Mouse (Mus musculus) adipocyte (in vitro differentiated cells): ENCODE data around the gene Dctn3.
"Not testable (repeated sequence)": the region's sequence is repeated elsewhere in the genome, so short reads cannot be mapped to it uniquely, and the experiment has no call there.

Experiments
- DNase-seq: peaks from one replicate; pipeline ENCODE4 v3.0.0-alpha.2; 2016; ENCODE audit warnings: low spot score

Dctn3 gene

DNA sequence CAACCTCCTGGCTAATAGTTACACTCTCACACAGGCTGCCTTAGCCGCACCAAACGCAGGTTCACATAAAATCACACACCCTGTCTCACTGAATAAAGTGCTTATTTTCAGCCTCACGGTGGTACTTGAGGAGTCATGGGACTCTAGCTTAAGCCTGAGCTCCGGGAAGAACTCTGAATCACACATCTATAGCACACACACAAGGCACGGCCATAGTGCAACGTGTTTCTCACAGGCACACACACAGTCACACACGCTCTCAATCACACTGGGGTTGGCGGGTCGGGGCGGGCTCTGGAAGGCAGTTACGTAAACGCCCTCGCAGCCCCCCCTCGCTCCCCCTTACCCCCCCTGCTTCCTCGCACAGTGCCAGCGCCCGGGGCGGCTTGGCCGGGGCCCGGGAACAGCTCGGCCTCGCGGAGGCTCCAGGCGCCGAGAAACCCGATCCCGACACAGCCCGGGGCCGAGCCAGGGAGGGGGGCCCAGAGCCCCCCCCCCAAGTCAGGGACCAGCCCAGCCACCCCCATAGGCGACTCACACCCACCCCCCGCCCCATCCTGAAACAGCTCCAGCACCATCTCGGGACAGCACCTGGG is 24.5 kb downstream of the Dctn3 start:
- DNase-seq: not testable (repeated sequence)

DNA sequence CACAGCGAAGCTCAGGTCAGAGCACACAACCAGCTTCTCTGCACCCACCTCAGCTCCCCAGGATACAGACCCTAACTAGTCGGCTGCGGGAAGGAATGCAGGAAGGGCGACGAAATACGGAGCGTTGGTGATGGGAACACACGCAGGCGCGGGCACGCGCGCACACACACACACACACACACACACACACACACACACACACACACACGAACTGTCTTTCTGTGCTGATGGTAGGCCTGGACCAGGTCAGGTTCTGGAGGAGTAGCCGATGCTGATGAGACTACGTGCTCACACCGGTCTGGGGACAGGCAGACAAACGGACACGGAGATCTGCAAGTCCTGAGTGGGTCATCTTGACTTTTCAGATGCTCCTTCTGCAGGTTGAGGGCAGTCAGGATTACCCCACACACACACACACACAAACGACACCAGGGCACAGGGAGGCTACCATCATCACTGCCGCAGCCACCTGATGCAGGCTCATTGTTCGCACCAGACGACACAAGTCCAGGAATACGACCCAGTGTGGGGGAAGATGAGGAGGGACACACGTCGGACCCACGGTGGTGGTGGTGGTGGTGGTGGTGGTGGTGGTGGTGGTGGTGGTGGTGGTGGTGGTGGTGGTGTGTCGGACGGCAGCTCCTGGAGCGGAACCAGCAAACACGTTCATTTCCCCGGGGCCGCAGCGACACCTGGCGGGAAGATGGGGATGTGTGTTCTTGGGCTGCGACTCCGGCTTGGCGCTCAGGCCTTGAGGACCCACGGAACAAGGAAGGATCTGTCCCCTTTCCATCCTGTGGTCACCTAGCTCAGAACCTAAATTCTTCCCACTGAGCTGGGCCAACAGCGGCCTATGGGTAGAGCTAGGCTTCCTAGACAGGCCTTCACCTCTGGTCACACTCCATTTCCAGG is 25.8 kb downstream of the Dctn3 start, which contains the start of gene Cntfr:
TSS of gene Cntfr (minus strand) at position 160 of the 912 bp plus-strand sequence.
- DNase-seq: not testable (repeated sequence)

DNA sequence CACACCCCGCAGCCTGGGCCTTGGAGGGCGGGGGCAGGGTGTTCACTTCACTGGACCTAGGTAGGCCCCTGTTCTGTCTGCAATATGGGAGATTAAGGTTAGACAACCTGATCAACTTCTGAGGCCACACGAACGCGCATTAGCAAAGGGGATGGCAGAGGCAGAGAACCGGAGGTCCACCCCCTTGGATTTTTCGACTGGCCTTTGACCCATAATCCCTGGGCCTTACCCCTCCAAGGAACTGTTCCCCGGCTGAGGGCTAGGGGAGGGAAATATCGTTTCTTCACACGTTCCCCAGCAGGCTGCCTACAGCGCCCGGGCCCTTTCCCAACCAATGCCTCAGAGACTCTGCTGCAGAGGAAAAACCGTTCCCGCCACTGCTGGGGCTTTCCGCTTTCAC is 26.5 kb downstream of the Dctn3 start:
- not testable (repeated sequence) for DNase-seq

DNA sequence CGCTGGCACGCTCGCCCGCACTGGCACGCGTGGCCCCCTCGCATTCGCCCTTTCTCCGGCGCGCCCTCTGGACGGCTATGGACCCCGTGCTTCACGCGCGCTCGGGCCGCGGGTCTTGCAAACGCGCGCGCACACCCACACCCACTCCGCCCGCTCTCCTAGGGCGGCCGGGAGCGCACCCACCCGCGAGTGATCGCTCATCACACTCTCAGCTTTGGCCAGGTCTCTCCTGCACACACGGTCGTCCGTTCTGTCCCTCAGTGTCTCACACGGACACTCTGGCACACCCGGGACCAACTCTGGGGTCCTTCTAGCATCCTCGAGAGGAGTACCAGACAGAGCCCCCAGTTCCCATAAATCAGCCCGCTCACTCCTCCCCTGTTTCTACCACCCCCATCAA is 27.2 kb downstream of the Dctn3 start:
- DNase-seq: not testable (repeated sequence)

DNA sequence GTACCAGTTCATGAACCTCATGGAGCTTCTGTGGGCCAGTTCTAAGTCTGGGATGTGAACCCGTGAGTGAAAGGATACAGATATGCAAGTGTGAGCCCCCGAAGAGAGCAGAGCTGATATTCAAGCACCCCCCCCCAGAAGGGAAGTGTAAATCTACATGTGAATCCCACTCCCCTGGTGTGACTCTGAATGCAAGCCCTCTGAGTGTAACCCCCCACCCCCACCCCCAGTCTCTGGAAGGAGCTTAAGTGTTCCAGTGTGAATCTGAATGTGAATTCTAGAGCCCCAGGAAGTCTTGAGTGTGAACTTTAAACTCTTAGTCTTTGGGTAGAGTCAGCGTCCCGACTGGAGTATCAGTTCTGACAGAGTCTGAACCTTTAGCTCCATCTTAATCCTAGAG is 29.5 kb downstream of the Dctn3 start:
- DNase-seq: not testable (repeated sequence)

DNA sequence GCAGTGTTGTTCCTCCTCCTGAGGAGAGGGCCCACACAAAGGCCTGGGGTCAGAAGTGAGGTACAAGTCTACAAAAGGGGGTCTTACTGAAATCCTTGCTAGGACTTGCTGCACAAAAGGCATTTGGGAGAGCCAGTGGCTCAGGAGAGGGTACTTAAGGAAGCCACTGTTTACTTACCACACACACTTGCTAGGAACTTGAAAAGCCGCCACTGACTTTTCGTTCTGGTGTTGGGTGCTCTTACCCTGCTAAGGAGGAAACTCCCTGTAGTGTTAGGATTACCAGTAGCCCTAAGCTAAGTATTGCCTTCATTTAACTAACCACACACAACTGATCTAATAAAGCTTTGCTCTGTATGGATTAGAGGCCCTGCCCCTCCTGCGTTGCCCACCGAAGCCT is 33.0 kb downstream of the Dctn3 start:
- DNase-seq: not testable (repeated sequence)

DNA sequence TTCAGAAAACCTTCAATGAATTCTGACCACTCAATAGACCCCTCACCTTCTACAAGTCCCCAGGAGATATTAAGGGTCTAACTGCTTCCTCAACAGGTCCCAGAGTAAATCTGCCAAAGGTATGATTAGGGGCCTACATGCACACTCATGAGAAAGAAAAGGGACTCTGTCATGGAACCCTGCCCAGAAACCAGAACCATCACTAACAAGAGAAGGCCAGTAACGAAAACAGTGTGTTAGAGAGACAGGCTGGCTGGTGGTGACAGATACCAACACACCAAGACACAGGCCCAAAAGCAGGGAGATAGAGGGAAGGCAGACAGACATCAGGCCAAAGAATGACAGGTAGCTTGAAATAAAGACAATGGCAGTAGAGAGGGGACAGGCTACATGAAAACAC is 34.4 kb downstream of the Dctn3 start:
- DNase-seq: not testable (repeated sequence)

DNA sequence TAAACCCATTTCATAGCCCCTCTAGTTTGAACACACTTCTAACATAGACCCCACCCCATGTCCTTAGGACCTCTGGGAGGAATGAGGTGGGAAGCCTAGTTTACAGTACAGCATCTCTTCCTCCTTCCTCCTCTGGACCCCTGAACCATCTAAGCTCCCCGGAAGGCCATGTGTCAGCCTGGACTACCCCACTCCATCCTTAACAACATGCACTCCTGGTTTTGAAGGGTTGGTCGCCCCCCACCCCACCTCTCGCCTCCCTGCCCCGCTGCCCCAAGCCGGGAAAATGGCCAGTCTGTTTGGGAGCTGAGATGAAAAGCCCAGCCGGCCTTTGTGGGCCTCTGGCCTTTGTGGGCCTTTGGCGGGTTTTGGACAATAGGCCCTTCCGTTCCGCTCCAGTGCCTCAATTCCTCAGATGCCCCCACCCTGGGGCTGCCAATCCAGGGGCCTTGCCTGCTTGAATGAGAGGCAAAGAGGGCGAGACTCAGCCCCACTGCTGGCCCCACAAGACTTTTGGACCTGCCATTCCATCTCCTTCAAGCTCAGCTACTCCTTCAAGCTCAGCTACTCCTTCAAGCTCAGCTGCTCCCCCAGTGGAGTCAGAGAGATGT is 37.0 kb downstream of the Dctn3 start:
- DNase-seq: not testable (repeated sequence)

DNA sequence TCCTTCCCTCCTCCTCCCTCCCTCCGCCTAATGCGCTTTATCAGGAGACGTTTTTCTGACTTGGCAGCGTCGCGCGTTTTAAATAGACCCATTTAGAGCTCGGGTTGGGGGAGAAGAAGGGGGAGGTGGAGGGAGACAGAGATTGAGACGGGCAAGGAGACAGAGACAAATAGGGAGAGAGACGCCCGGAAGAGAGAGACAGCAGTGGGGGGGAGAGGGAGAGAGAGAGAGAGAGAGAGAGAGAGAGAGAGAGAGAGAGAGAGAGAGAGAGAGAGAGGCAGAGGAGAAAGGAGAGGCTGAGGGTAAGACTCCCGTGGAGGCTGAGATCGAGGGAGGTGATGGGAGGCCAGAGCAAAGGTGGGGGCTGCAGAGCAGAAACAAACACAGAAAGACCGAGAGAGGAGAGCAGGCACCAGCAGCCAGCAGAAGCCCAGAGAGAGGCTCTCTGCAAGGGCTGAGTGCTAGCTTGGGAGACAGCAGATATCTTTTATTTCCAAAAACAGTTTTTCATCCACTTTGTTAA is 38.0 kb downstream of the Dctn3 start:
- DNase-seq: not testable (repeated sequence)

DNA sequence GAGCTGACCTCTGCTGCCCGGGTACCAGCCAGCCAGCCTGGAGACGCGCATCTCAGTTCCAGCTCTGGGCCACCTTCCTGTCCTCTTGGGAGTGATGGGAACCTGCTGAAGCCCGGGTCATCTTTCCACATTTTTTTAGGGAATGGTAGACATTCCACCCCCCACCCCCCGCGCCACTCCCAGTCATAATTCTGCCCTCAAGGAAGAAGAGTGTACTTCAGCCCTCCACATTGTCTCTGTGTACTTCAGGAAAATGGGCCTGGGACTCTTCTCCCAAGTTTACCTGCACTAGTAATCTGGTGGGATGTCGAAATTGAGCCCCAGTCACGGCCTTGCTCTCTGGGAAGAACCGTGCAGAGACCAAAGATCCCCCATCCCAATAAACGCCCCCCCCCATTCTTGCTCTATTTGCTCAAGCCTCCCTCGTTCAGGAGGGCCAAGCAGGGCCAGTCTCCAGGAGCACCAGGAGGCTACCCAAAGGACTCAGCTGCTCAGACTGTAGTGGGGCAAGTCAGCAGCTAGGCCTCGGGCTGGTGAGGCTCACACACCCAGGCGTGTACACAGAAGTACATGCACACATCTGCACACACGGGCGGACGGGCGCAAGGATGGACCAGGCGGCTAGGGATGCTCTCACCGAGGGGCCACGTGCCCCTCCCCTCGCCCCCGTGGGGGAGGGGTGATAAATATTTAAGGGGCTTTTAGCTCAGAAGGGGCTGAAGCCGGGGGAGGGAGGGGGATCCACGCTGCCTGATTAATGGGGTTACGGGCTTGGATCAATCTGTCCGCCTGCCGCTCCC is 38.6 kb downstream of the Dctn3 start:
- DNase-seq: not testable (repeated sequence)

DNA sequence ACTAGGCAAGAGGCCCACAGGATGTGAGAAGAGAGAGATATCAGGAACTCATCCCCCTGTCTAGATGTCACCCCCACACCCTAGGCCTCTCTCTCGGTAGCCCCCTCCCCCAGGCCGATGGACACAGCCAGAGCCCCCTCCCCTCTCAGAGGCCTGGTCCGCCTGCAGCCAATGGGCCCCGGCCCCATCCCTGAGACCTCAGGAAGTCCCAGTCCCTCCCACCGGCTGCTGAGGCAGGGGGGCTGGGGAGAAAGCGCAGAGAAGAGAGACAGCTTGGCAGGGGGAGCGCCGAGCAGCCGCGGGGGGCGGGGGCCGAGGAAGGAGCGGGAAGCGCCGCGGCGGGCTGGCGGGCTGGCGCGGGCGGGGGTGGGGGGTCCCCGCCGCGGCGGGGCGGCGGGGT is 39.7 kb downstream of the Dctn3 start:
- not testable (repeated sequence) for DNase-seq

DNA sequence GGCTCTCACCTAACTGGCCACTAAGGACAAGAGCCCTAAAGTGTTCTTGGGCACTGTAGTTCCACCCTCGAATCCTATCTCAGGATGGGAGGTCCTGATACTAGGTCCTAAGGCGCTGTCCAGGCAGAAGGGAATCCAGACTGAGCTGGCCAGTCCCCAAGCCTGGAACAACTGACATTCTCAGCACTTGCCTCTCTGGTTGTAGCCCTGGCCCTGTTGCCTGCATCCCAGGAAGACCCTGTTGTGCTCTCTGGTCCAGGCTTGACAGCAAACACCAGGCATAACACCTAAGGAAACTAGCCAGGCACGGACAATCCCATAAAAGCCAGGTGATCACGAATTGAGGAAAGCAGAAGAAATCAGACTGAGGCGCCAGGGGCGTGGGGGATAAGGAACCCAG is 40.2 kb downstream of the Dctn3 start:
- DNase-seq: no peak

DNA sequence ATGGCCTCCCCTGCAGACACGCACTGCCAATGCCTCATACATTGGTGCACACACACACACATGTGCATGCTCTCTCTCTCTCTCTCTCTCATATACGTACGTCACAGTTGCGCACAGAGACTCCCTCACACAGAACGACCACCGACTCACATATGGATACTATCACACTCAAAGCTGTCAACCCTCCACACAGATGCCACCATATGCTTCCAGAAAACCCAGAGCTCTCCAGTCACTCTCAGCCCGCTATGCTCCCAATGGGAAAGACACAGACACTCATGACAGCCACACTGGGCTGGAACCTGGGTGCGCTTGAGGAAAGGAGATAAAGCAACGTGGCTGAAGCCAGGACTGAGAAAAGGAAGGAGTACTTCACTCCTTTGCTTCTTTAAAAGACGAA is 41.0 kb downstream of the Dctn3 start:
- DNase-seq: no peak

DNA sequence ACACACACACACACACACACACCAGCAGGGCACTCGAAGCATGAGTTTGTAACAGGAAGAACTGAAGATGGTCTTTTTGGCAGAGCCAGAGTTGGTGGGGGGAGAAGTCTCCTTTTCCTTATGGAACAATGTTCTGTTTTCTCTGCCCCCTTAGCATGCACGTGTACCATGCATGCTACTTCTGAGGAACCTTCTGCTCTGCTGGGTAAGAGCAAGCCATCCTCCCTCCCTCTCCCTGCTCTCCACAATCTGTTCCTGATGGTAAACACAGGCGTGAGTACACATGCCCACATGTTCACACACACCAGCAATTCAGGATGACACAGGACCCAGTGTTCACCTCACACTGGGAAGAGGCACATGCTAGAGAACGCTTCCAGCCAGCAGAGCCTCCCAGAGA is 41.8 kb downstream of the Dctn3 start:
- no peak for DNase-seq

DNA sequence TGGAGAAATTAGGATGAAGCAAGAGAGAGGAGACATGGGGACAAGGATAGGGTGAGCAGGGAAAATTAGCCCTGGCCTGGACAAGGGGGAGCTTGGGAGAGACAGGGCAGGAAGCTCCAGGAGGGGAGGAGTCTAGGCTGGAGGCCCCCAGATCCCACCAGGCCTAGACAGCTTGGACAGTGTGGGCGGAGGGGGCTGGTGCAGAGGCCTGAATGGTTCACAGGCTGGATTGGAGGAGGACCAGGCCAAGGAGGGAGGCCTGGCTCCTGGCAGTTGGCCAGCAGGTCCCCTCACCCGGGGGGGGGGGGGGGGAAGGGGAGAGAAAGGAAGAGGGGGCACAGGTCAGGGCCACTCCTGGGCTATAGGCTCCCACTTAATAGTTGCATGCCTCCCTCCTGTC is 43.7 kb downstream of the Dctn3 start:
- DNase-seq: no peak

DNA sequence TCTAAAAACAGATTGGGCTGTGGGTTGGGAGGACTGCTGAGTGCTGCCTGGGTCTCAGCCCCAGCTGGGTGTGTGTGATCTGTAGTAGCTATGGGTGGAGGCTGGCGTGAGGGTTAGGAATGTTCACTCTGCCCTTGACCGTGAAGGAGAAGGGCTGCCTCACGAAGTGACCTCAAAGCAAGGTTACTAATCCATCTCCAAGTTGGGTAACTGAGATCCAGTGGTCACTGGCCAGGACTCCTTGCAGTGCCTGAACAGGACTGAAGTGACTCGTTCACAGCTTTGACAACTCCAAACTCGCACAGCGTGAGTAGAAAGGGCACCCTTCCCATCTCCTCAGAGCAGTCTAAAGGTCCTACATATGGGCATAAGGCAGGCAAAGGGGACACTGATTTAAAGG is 44.1 kb downstream of the Dctn3 start:
- DNase-seq: no peak

DNA sequence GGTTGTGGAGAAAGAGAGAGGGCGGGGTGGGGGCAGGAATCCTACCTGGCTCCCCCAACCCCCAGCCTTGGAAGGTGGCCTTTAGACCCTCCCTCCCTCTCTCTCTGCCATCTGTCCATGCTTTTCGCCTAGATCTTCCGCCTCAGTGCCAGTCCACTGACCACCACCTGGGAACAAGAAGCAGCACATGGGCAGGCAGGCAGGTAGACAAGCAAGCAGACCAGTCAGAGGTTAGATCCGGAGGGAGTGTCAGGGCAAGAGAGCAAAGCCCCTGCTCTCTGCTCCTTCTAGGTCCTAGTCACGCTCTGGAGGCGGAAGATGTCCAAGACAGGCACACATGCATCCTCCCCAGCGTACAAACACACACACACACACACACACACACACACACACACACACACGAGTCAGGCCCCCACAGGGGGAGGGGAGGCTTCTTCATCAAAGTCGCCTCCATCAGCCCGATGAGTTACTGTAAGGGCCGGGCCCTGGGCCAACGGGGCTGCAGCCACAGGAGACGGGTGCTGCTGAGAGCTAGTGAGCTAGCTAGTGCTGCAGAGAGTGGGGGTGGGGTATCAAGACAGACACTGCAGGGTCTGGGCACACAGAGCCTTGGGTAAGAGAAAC is 45.9 kb downstream of the Dctn3 start:
- DNase-seq: no peak

DNA sequence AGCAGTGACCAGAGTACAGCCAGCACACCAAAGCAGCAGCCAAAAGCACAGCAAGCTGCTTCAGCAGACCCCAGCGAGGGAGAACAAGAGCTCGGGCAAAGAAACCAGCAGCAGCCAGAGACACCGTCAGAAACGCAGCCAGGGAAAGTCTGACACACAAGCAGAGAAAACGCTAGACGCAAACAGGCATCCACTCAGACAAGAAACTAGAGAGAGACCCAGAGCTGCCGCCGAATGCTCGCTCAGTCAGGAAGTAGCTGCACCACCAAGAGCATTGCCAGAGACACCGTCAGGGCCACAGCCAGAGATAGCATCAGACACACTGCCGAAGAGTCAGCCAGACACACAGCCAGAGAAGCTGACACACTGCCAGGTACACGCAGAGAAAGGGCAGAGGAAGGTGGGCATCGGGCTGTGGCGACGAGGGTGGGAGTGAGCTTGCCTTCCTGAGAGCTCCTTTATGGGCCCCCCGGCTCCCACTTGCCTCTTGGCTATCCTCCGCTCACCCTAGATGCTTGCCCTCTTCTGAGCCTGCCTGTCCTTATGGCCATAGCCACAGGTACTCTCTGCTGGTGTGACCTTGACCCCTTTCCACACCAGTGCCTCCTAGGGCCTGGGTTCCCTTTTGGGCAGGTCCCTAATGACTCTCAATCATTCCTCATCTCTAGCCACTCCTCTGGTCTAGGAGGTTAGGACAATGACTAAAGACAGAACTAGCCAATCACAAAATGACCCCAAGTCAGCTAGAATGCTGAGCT is 46.5 kb downstream of the Dctn3 start:
- DNase-seq: no peak

DNA sequence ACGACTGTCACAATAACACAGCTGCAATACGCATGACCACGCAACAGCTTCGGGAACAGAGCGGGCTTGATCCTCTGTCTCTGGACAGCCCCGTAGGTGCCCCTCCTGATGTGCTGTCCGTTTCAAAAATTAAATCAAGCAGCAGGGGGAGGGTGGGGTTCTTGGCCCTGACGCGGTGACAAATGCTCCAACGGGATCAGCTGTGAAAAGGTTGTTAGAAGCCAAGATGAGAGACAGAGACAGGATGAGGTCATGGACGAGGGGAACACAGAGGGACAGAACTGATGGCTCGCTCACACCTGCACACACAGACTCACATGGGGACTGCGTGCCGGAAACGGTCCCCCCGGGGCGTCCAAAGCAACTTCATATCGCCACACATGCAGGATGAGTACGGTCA is 49.8 kb downstream of the Dctn3 start:
- no peak for DNase-seq

DNA sequence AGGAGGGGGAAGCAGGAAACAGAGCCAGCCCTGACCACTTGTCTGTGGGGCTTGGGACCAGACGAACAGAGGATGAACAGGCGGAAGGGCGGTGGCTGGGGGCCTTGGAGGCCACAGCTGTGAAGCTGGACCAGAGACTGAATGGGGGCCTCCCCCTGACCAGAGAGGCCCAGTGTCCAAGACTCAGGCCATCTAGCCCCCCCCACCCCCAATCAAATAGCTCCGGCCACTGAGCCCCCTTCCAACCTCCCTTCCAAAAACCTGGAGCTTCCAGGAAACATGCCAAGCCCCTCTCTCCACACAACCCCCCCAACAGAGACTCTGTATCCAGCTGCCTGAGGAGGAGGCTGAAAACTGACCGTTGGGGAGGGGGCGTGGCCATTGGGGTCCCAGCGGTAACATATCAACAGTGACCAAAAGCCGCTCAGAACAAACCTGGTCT is 50.4 kb downstream of the Dctn3 start:
- DNase-seq: no peak
